Mouse (Mus musculus): ENCODE data around the gene Dgat2. TPM values are rescaled to one million over a fixed set of nuclear protein-coding genes. Genes with fewer than 3 reads are reported as not detected.

Dgat2 gene
- total and polyA plus RNA-seq, 3 experiments: 1.6 to 2.8 (median 1.7) TPM

DNA sequence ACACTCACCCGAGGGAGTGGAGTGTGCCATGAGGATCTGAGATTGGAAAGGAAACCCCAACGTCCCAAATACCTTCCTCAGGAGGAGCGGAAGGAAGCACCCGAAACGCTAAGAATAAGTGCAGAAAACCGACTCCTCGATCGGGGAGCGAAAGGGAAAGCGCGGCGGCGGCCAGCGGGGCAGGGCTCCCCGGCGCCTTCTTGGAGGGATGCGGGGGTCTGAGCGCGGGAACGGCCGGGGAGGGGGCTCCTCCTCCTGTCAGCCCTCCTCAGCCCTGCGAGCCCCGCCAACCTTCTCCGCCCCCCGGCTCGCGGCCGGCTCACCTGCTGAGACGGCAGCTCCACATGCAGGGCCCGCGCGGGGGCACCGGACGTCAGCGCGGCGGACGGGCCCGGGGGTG is 42.0 kb downstream of the Dgat2 start:
- dilution Hi-C loops (cut with MboI; ENCODE audit: extremely low pct_ligation_motif_present, extremely low pct_unique_long_range_greater_than_20kb, low sequenced_read_pairs): no loop called here
- Histone ChIP-seq H3K27ac (ENCODE audit: insufficient read depth, low read depth) (peak overlapping the region; percentile 23; the same call in 1 of the 2 replicates), H3K79me2 (replicated peaks; ENCODE audit: control insufficient read depth, extremely low read depth, insufficient read depth, poor library complexity, severe bottlenecking) (peaks cover 9% of the 10 kb centered on the region), H3K9ac (ENCODE audit: insufficient read depth, low read depth) (peak overlapping the region; percentile 83), H3K27me3 (replicated peaks) (no peaks in the 10 kb centered on the region), H3K9me3 (replicated peaks; ENCODE audit: low read length) (peaks cover 4% of the 10 kb centered on the region), H3K4me1 (ENCODE audit: control insufficient read depth in 1 of 2, insufficient read depth in 2 of 2) (peaks cover 8 to 53% of the 10 kb centered on the region in 2 experiments; a peak in 3 of 4 replicates), H3K36me3 (replicated peaks in 1 of 2; ENCODE audit: control insufficient read depth in 1 of 2, insufficient read depth in 1 of 2, low read length in 1 of 2) (peaks cover 0 to 23% of the 10 kb centered on the region in 2 experiments), H3K4me2 (ENCODE audit: insufficient read depth, low read depth, poor library complexity, severe bottlenecking) (peak overlapping the region; percentile 31; the same call in 1 of the 2 replicates), H3K4me3 (replicated peaks in 1 of 3; ENCODE audit: low read depth in 2 of 3, low read length in 2 of 3, poor library complexity in 1 of 3) (peak overlapping the region; percentile 92 to 97 (median 96))
- no peak for DNase-seq (ENCODE audit: extremely low read depth)
- in situ Hi-C loops (cut with MboI; ENCODE audit: low pct_ligation_motif_present, low pct_unique_long_range_greater_than_20kb, low sequenced_read_pairs): no loop called here
- TF ChIP-seq NRF1 (IDR thresholded peaks at IDR 0.05; ENCODE audit: low read depth, low read length) (no peak), CHD1 (IDR thresholded peaks at IDR 0.05; ENCODE audit: low read depth, low read length) (0 out of 2 replicates have a peak, but pooled peaks have one; percentile 36), UBTF (IDR thresholded peaks at IDR 0.05; ENCODE audit: low read depth, low read length) (0 out of 2 replicates have a peak, but pooled peaks have one; percentile 41), ZKSCAN1 (IDR thresholded peaks at IDR 0.05; ENCODE audit: borderline replicate concordance, low read depth, low read length) (no peak)

GRCm38 (mm10) chr7:99139841-99140491 is 42.6 kb downstream of the Dgat2 start:
- peak overlapping the region; percentile 83 for H3K9ac ChIP-seq (ENCODE audit: insufficient read depth, low read depth)
- in situ Hi-C loops (cut with MboI; ENCODE audit: low pct_ligation_motif_present, low pct_unique_long_range_greater_than_20kb, low sequenced_read_pairs) (no loop called here), dilution Hi-C loops (cut with MboI; ENCODE audit: extremely low pct_ligation_motif_present, extremely low pct_unique_long_range_greater_than_20kb, low sequenced_read_pairs) (no loop called here)
- peaks cover 11% of the 10 kb centered on the region for H3K79me2 ChIP-seq (replicated peaks; ENCODE audit: control insufficient read depth, extremely low read depth, insufficient read depth, poor library complexity, severe bottlenecking)
- H3K4me1 ChIP-seq (ENCODE audit: control insufficient read depth in 1 of 2, insufficient read depth in 2 of 2): peaks cover 8 to 47% of the 10 kb centered on the region in 2 experiments; a peak in 3 of 4 replicates
- H3K4me2 ChIP-seq (ENCODE audit: insufficient read depth, low read depth, poor library complexity, severe bottlenecking): peak overlapping the region; percentile 31
- peak overlapping the region; percentile 92 to 97 (median 96) for H3K4me3 ChIP-seq (replicated peaks in 1 of 3; ENCODE audit: low read depth in 2 of 3, low read length in 2 of 3, poor library complexity in 1 of 3)
- peak; percentile 39; the same call in 1 of the 2 replicates for TF ChIP-seq BHLHE40 (IDR thresholded peaks at IDR 0.05; ENCODE audit: low read depth, low read length)
- TF ChIP-seq POLR2A (IDR thresholded peaks at IDR 0.05; ENCODE audit: low read depth, low read length): no peak
- no peak for TF ChIP-seq ELF1 (IDR thresholded peaks at IDR 0.05; ENCODE audit: low read depth, low read length)
- peaks cover 10% of the 10 kb centered on the region for H3K9me3 ChIP-seq (replicated peaks; ENCODE audit: low read length)
- peaks cover 0 to 27% of the 10 kb centered on the region in 2 experiments for H3K36me3 ChIP-seq (replicated peaks in 1 of 2; ENCODE audit: control insufficient read depth in 1 of 2, insufficient read depth in 1 of 2, low read length in 1 of 2)
- no peaks in the 10 kb centered on the region for H3K27me3 ChIP-seq (replicated peaks)
- no peak overlapping the region for H3K27ac ChIP-seq (ENCODE audit: insufficient read depth, low read depth)
- DNase-seq (ENCODE audit: extremely low read depth): no peak

DNA sequence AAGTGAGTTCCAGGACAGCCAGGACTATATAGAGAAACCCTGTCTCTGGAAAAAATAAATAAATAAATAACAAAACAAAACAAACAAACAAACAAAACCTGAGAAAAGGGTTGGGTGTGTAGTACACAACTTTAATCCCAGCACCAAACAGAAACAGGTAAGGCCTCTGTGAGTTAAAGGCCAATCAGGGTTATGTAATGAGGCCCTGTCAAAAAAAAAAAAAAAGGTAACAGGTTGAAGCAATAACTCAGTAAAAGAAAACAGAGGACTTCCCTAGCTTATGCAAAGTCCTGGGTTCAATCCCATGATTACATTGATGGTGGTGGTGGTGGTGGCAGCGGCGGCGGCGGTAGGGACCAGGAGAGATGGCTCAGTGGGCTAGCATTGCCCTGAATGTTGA is 45.0 kb downstream of the Dgat2 start:
- Histone ChIP-seq H3K27me3 (replicated peaks) (no peaks in the 10 kb centered on the region), H3K4me2 (ENCODE audit: insufficient read depth, low read depth, poor library complexity, severe bottlenecking) (no peak overlapping the region), H3K4me3 (replicated peaks in 1 of 3; ENCODE audit: low read depth in 2 of 3, low read length in 2 of 3, poor library complexity in 1 of 3) (no peak overlapping the region), H3K27ac (ENCODE audit: insufficient read depth, low read depth) (no peak overlapping the region), H3K9me3 (replicated peaks; ENCODE audit: low read length) (peaks cover 10% of the 10 kb centered on the region), H3K36me3 (replicated peaks in 1 of 2; ENCODE audit: control insufficient read depth in 1 of 2, insufficient read depth in 1 of 2, low read length in 1 of 2) (peaks cover 0 to 29% of the 10 kb centered on the region in 2 experiments), H3K4me1 (ENCODE audit: control insufficient read depth in 1 of 2, insufficient read depth in 2 of 2) (peaks cover 8 to 39% of the 10 kb centered on the region in 2 experiments; a peak in 3 of 4 replicates), H3K79me2 (replicated peaks; ENCODE audit: control insufficient read depth, extremely low read depth, insufficient read depth, poor library complexity, severe bottlenecking) (peaks cover 18% of the 10 kb centered on the region), H3K9ac (ENCODE audit: insufficient read depth, low read depth) (no peak overlapping the region)
- dilution Hi-C loops (cut with MboI; ENCODE audit: extremely low pct_ligation_motif_present, extremely low pct_unique_long_range_greater_than_20kb, low sequenced_read_pairs): no loop called here
- TF ChIP-seq ZNF384 (IDR thresholded peaks at IDR 0.05; ENCODE audit: low read depth, low read length) (peak; percentile 51), E2F4 (IDR thresholded peaks at IDR 0.05; ENCODE audit: insufficient replicate concordance, low read depth, low read length) (no peak)
- in situ Hi-C loops (cut with MboI; ENCODE audit: low pct_ligation_motif_present, low pct_unique_long_range_greater_than_20kb, low sequenced_read_pairs): no loop called here
- no peak for DNase-seq (ENCODE audit: extremely low read depth)

Measured in CH12.LX (cell line).